Mouse (Mus musculus): Measurements from ENCODE around the gene Gm7356. TPM values are rescaled to one million over a fixed set of nuclear protein-coding genes. Genes with fewer than 3 reads are reported as not detected.
"Not testable (repeated sequence)": the region's sequence is repeated elsewhere in the genome, so short reads cannot be mapped to it uniquely, and the experiment has no call there.

The Gm7356 gene
- not detected in 2 replicates for polyA plus RNA-seq (2015; fragmentation: Nextera tagmentation; extraction: Ambion mirVana)

DNA sequence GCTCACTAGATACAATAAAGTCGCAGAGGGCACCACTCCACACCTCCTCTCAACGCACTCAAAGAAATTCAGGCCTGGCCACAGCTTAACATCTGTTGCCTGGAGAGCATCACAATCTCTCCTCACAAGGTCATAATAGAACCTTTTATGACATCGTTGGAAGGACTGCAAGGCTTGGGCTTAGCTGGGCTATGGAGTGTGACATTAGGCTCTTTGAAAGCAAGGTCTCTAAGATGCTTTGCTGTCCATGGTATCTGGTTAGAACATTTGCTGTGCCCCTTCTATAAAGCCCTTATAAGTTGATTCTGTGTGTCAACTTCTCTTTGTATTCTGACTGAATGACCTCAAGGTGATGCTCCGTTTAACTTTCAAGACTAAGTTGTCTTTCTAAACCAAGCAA lies at the start of gene Gm7356:
Gm7356 (minus strand) TSS at position 101 of the 400 bp plus-strand sequence.
- not testable (repeated sequence) for H3K9me3 ChIP-seq; H3K27ac ChIP-seq; H3K27me3 ChIP-seq; ATAC-seq (ENCODE audit: low FRiP score); H3K4me3 ChIP-seq; H3K4me1 ChIP-seq (replicated peaks); H3K36me3 ChIP-seq; H3K4me2 ChIP-seq; H3K9ac ChIP-seq
- 79% methylated on average over 4 of the region's 4 CpGs for WGBS

DNA sequence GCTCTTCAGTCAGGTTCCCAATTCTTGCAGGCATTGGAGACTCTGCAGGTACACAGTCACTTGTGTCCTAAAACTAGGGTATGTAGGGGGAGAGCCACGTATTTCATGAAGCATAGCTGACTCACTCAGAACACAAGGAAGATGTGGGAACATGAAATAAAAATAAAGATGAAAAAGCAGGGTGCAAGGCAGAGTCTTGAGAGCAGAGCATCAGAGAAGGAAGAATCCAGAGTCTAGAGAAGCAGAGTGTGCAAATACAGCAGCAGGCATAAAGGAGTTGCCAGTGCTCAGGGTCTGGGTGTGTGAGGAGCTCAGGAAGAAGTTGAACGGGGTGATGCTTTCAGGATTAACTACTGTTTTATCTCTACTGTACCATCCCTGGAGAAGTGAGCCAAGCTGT lies 38.4 kb upstream of the Gm7356 start:
- H3K9me3 ChIP-seq; H3K27me3 ChIP-seq; H3K4me2 ChIP-seq; H3K9ac ChIP-seq; H3K4me3 ChIP-seq; H3K4me1 ChIP-seq (replicated peaks); H3K27ac ChIP-seq; ATAC-seq (ENCODE audit: low FRiP score); H3K36me3 ChIP-seq: not testable (repeated sequence)
- WGBS, result 95% methylated on average over 1 of the region's 2 CpGs

DNA sequence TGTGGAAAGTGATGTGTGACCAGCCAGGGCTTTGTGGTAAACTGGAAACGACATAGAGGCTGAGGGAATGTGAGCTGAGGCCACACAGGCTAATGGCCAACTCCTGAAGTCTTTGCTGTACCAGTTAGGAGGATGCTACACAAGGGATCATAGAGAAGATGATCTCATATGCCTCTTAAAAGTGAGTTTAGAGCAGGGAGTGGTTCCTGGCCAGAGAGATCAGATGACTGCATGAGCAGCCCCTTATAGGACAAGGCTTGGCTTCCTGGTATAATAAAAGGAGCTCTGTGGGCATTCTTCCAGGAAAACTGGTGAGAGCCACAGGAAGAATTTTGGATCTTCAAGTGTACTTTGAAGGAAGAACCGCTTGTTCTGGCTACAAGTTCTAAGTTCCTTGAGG lies 33.5 kb upstream of the Gm7356 start:
- not testable (repeated sequence) for H3K9ac ChIP-seq; H3K4me3 ChIP-seq; H3K4me1 ChIP-seq (replicated peaks); H3K27ac ChIP-seq; H3K36me3 ChIP-seq; ATAC-seq (ENCODE audit: low FRiP score); H3K9me3 ChIP-seq; H3K27me3 ChIP-seq; H3K4me2 ChIP-seq
- WGBS, result 77% methylated on average over 1 of the region's 2 CpGs

DNA sequence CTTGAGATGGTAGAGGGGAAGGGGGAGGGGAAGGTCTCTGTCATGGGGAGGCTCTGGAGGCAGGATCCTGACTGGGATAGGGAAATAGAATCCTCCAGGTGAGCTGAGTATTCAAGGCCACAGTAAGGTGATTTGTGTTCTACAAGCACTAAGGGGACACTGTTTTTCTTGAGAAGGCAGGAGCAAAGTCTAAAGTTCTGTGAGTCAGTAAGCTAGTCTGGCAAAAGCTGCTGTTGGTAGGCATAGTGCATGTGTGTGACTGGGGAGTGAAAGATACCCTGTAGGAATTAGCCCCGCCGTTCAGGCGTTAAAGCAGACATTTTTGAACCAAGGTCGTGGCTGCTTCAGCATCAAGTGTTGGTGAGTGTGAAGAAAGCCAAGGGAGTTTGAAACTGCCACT lies 32.6 kb upstream of the Gm7356 start:
- not testable (repeated sequence) for H3K27ac ChIP-seq; H3K4me3 ChIP-seq; H3K27me3 ChIP-seq; H3K4me2 ChIP-seq; H3K9ac ChIP-seq; ATAC-seq (ENCODE audit: low FRiP score); H3K4me1 ChIP-seq (replicated peaks); H3K9me3 ChIP-seq; H3K36me3 ChIP-seq
- WGBS, result 80% methylated on average over 2 of the region's 4 CpGs

DNA sequence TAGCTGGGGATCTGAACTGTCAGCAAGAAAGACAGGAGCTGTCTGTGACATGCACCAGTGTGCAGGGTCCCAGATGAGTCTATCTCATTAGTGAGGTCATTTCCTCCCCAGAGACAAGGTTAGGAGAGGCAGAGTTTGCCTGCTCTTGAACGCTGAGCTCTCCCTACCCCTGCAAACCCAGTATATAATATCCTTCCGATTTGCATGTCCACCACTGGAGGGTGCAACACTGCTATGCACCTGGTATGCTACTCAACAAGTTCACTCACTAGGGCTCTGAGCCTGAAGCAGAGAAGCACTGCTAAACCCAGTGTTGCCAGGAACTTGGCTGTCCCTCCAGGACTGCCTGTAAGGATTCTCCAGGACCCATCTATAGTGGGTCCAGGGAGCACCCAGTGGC lies 10.1 kb downstream of the Gm7356 start:
- not testable (repeated sequence) for H3K4me1 ChIP-seq (replicated peaks); H3K9ac ChIP-seq; H3K27ac ChIP-seq; H3K27me3 ChIP-seq; H3K4me3 ChIP-seq; H3K4me2 ChIP-seq; H3K9me3 ChIP-seq; H3K36me3 ChIP-seq; ATAC-seq (ENCODE audit: low FRiP score)
- WGBS, result 66% methylated on average over 2 of the region's 2 CpGs

DNA sequence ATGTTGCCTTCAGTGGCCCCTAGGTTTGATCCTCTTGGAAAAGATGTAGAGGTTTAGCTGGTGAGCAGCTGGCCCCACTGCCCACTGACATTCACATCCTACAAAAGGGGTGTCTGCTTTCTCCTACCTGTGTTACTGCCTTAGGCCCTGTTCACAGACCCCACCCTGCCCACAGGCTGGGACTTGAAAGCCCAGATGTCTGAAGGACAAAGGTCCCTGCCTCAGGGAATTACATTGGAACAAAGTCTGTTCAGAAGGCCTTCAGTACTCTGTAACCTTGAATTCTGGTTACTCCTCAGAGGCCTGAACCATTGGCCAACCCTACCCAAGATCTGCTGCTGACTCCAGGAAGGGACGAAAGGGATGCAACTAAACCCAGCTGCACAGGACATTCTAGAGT lies 15.8 kb downstream of the Gm7356 start:
- no peaks in the 10 kb centered on the region for H3K36me3 ChIP-seq

DNA sequence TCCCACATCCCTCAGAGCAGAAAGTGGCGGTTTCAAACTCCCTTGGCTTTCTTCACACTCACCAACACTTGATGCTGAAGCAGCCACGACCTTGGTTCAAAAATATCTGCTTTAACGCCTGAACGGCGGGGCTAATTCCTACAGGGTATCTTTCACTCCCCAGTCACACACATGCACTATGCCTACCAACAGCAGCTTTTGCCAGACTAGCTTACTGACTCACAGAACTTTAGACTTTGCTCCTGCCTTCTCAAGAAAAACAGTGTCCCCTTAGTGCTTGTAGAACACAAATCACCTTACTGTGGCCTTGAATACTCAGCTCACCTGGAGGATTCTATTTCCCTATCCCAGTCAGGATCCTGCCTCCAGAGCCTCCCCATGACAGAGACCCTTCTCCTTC lies 32.7 kb downstream of the Gm7356 start:
- not testable (repeated sequence) for H3K9ac ChIP-seq; H3K36me3 ChIP-seq; H3K4me2 ChIP-seq; H3K4me3 ChIP-seq; H3K27me3 ChIP-seq; ATAC-seq (ENCODE audit: low FRiP score); H3K9me3 ChIP-seq; H3K4me1 ChIP-seq (replicated peaks); H3K27ac ChIP-seq
- 89% methylated on average over 5 of the region's 5 CpGs for WGBS

More for the DNA sequence above, 15.8 kb downstream of the Gm7356 start:
- Histone ChIP-seq H3K4me1 (replicated peaks) (no peaks in the 10 kb centered on the region), H3K4me3 (no peak overlapping the region), H3K27ac (no peak overlapping the region), H3K9ac (no peak overlapping the region), H3K9me3 (no peaks in the 10 kb centered on the region), H3K27me3 (no peaks in the 10 kb centered on the region), H3K4me2 (no peak overlapping the region)
- ATAC-seq (ENCODE audit: low FRiP score), result no peak
- WGBS, result 97% methylated on average over 1 of the region's 1 CpGs

DNA sequence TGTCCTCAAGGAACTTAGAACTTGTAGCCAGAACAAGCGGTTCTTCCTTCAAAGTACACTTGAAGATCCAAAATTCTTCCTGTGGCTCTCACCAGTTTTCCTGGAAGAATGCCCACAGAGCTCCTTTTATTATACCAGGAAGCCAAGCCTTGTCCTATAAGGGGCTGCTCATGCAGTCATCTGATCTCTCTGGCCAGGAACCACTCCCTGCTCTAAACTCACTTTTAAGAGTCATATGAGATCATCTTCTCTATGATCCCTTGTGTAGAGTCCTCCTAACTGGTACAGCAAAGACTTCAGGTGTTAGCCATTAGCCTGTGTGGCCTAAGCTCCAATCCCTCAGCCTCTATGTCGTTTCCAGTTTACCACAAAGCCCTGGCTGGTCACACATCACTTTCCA lies 33.6 kb downstream of the Gm7356 start:
- not testable (repeated sequence) for H3K4me1 ChIP-seq (replicated peaks); H3K27me3 ChIP-seq; H3K9me3 ChIP-seq; H3K36me3 ChIP-seq; H3K9ac ChIP-seq; H3K4me2 ChIP-seq; ATAC-seq (ENCODE audit: low FRiP score); H3K27ac ChIP-seq; H3K4me3 ChIP-seq
- WGBS, result 83% methylated on average over 1 of the region's 2 CpGs

DNA sequence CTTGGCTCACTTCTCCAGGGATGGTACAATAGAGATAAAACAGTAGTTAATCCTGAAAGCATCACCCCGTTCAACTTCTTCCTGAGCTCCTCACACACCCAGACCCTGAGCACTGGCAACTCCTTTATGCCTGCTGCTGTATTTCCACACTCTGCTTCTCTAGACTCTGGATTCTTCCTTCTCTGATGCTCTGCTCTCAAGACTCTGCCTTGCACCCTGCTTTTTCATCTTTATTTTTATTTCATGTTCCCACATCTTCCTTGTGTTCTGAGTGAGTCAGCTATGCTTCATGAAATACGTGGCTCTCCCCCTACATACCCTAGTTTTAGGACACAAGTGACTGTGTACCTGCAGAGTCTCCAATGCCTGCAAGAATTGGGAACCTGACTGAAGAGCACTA lies 38.5 kb downstream of the Gm7356 start:
- H3K4me1 ChIP-seq (replicated peaks); H3K9ac ChIP-seq; ATAC-seq (ENCODE audit: low FRiP score); H3K36me3 ChIP-seq; H3K4me2 ChIP-seq; H3K4me3 ChIP-seq; H3K27ac ChIP-seq; H3K27me3 ChIP-seq; H3K9me3 ChIP-seq: not testable (repeated sequence)
- WGBS, result 58% methylated on average over 1 of the region's 2 CpGs

DNA sequence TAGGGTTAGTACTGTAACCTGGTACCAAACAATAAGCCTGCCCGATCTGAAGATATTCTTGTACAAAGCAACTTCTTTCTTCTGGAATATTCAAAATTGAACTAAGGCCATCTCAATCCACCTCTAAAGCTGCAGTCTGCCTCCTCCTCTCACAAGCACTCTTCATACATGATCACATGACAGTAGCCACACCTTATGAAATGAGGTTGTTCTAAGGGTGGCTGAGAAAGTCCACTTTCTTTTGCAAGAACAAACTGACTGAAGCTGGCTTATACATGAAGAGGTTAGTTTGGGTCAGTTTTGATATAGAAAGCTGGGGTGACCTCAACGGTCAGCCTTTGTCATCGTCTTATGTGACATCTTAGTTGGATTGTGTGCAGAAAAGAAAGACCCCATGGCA lies 41.3 kb downstream of the Gm7356 start:
- 96% methylated on average over 3 of the region's 3 CpGs for WGBS
- not testable (repeated sequence) for H3K4me2 ChIP-seq; H3K9me3 ChIP-seq; H3K9ac ChIP-seq; H3K4me1 ChIP-seq (replicated peaks); H3K27me3 ChIP-seq; H3K36me3 ChIP-seq; H3K27ac ChIP-seq; ATAC-seq (ENCODE audit: low FRiP score); H3K4me3 ChIP-seq

DNA sequence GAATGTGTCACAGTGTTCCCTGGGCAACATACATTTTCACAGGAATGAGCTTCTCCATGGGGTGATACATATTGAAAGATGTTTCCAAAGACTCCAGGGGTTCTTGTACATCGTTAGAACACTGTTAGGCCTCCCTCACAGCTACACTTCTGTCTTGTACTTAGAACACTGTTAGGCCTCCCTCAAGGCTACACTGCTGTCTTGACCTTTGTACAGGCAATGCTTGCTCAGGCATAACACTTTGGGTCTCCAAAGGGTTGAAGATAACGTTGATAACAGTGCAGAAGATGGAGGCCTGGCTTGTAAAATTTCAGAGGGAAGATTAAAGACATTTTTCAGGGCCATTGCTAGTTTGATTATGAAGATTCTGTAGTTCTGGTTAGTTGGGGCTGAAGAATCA lies 45.4 kb downstream of the Gm7356 start:
- not testable (repeated sequence) for H3K4me1 ChIP-seq (replicated peaks); H3K36me3 ChIP-seq; H3K27me3 ChIP-seq; H3K4me2 ChIP-seq; H3K9me3 ChIP-seq; H3K4me3 ChIP-seq; H3K27ac ChIP-seq; H3K9ac ChIP-seq; ATAC-seq (ENCODE audit: low FRiP score)
- 68% methylated on average over 1 of the region's 2 CpGs for WGBS

DNA sequence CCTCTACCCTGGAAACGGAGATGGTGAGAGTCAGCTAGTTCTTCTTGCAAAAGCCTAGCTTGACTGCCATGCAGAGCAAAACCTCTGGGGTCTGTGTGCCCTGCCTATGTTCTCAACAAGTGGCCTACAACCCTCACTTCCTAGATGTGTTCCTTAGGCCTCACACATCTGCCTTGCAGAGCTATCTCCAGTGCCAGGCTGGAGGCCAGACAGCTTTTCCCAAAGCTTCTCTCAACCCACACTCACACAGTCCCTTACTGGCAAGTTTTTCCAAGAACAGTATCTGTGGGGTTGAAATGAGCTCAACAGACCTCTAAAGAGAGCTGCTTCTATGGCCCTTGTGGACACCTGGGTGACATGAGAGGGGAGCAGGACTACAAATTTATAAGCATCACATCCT lies 51.9 kb downstream of the Gm7356 start:
- not testable (repeated sequence) for H3K9me3 ChIP-seq; H3K4me2 ChIP-seq; ATAC-seq (ENCODE audit: low FRiP score); H3K4me1 ChIP-seq (replicated peaks); H3K9ac ChIP-seq; H3K4me3 ChIP-seq; H3K27me3 ChIP-seq; H3K36me3 ChIP-seq; H3K27ac ChIP-seq
- 83% methylated on average over 1 of the region's 1 CpGs for WGBS

Measured in hindbrain, embryonic 13.5 days (tissue).